In the genomic region with DNA sequence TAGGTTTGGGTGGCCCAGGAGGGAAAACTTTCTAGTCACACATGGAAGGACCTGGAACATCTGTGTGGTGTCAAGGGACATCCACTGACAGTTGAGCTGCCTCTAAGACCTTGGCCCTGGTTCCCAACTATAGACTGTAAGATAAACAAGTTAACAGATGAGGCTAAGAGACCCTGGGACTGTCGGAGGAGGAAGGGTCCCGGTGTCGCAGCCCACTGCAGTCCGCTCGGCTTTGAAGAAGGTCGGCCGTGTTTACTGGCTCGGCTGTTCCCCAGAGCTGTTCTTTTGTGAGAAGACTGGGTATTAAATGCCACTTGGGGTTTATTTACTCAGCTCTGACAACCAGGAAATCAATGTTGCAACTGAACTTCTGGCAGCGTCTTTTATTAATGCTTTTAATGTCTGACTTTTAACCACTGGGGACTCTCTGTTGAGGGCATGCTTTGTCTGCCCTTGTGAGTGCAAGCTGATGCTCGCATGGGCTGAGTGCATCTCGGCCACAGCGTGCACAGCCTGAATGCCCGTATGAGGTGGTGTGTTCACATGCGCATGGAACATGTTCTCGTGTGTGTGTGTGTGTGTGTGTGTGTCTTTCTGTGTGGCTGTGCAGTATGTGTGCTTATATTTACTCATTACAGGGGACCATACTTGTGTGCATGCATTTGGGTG, we compare ENCODE assay signal across 16 mouse cellular contexts.
DNase-seq lines count a peak whose midpoint lies in the region; ATAC-seq and TF ChIP-seq lines count a peak whose summit lies in the region.
"Had no signal": no experiment of that assay in that cellular context is flagged by ENCODE, and none has a peak within 500 bp of the region (broad histone marks: within the 10 kb centered on the region; RNA-seq: fewer than 3 reads in every experiment).

No protein-coding gene starts in this region.

- WGBS in liver, adult 2 months = 48% methylated on average over 15 of the region's 15 CpGs
- 22% methylated on average over 15 of the region's 15 CpGs for WGBS in midbrain, embryonic 14.5 days
- 66% methylated on average over 15 of the region's 15 CpGs for WGBS in midbrain, embryonic 10.5 days

- no peaks in the 10 kb centered on the region for H3K36me3 ChIP-seq in liver, adult 2 months (ENCODE audit: control insufficient read depth, insufficient read depth, low read length)
- H3K36me3 ChIP-seq in midbrain, embryonic 14.5 days (ENCODE audit: control insufficient read depth, insufficient read depth, low read length) = no peaks in the 10 kb centered on the region
- no peaks in the 10 kb centered on the region for H3K36me3 ChIP-seq in midbrain, embryonic 10.5 days
- H3K36me3 ChIP-seq: forebrain, embryonic 15.5 days; heart, embryonic 13.5 days; hindbrain, embryonic 13.5 days had no signal

- DNase-seq in liver, adult 2 months (ENCODE audit: extremely low read depth, low read depth, low spot score) = peak; percentile 4
- no peak for DNase-seq in liver
- peak; percentile 6 for DNase-seq in lung, postnatal 36 days
- no peak for DNase-seq in lung, postnatal 4 days
- DNase-seq in midbrain, embryonic 14.5 days = peak; percentile 51
- no peak for DNase-seq in midbrain, embryonic 10.5 days (ENCODE audit: low spot score)
- DNase-seq: adrenal gland, adult 2 months; adrenal gland, postnatal 25 days; cerebellum, adult 2 months; cerebellum, postnatal 10 days; gastrocnemius, postnatal 36 days; heart, adult 11 months; heart, postnatal 36 days had no signal

- H3K4me1 ChIP-seq in liver, adult 2 months (ENCODE audit: control insufficient read depth, insufficient read depth, low read length) = no peaks in the 10 kb centered on the region
- H3K4me1 ChIP-seq in midbrain, embryonic 14.5 days (ENCODE audit: control insufficient read depth, insufficient read depth, low read length) = no peaks in the 10 kb centered on the region
- peaks cover 18% of the 10 kb centered on the region for H3K4me1 ChIP-seq in midbrain, embryonic 10.5 days
- H3K4me1 ChIP-seq: forebrain, embryonic 15.5 days; heart, embryonic 13.5 days had no signal

- H3K9me3 ChIP-seq in midbrain, embryonic 14.5 days (ENCODE audit: control insufficient read depth, low read length) = peaks cover 7% of the 10 kb centered on the region; the same call in 1 of the 2 replicates
- H3K9me3 ChIP-seq in midbrain, embryonic 10.5 days (replicated peaks) = peaks cover 11% of the 10 kb centered on the region
- H3K9me3 ChIP-seq: forebrain, embryonic 15.5 days; heart, embryonic 13.5 days had no signal

- no peak overlapping the region for H3K27ac ChIP-seq in liver, adult 2 months (replicated peaks; ENCODE audit: insufficient read depth, low read depth, low read length)
- H3K27ac ChIP-seq in midbrain, embryonic 14.5 days (replicated peaks; ENCODE audit: low read depth, low read length) = no peak overlapping the region
- H3K27ac ChIP-seq in midbrain, embryonic 10.5 days (replicated peaks) = no peak overlapping the region; the same call in 1 of the 2 replicates
- H3K27ac ChIP-seq: forebrain, embryonic 15.5 days; heart, embryonic 13.5 days; hindbrain, embryonic 13.5 days had no signal

- 0 out of 2 replicates have a peak, but pooled peaks cover 2% of the 10 kb centered on the region for H3K27me3 ChIP-seq in liver, adult 2 months (ENCODE audit: control insufficient read depth, insufficient read depth, low read length)
- no peaks in the 10 kb centered on the region for H3K27me3 ChIP-seq in midbrain, embryonic 14.5 days (ENCODE audit: control insufficient read depth, insufficient read depth, low read length)
- H3K27me3 ChIP-seq in midbrain, embryonic 10.5 days (ENCODE audit: low read depth, poor library complexity, severe bottlenecking) = no peaks in the 10 kb centered on the region
- H3K27me3 ChIP-seq: forebrain, embryonic 15.5 days had no signal

- no peaks in the 10 kb centered on the region for H3K79me2 ChIP-seq in liver, adult 2 months (ENCODE audit: control insufficient read depth, insufficient read depth, low read length)

- H3K4me2 ChIP-seq in midbrain, embryonic 14.5 days (ENCODE audit: low read length) = no peak overlapping the region
- H3K4me2 ChIP-seq: forebrain, embryonic 15.5 days; heart, embryonic 13.5 days; hindbrain, embryonic 13.5 days had no signal

- H3K4me3 ChIP-seq in liver, adult 2 months (ENCODE audit: insufficient read depth, low read depth, low read length) = no peak overlapping the region
- no peak overlapping the region for H3K4me3 ChIP-seq in midbrain, embryonic 14.5 days (replicated peaks; ENCODE audit: low read depth, low read length)
- no peak overlapping the region for H3K4me3 ChIP-seq in midbrain, embryonic 10.5 days
- H3K4me3 ChIP-seq: forebrain, embryonic 15.5 days; heart, embryonic 13.5 days; hindbrain, embryonic 13.5 days had no signal

- no peak for ATAC-seq in midbrain, embryonic 14.5 days (ENCODE audit: low FRiP score, low TSS enrichment)
- ATAC-seq: forebrain, embryonic 15.5 days had no signal

- TF ChIP-seq CTCF in liver, adult 2 months (IDR thresholded peaks at IDR 0.05; ENCODE audit: low read depth, low read length) = no peak

- no peak overlapping the region for H3K9ac ChIP-seq in liver, adult 2 months (ENCODE audit: low read depth, low read length)
- H3K9ac ChIP-seq in midbrain, embryonic 14.5 days (replicated peaks; ENCODE audit: low read length) = no peak overlapping the region
- H3K9ac ChIP-seq: forebrain, embryonic 15.5 days; heart, embryonic 13.5 days; hindbrain, embryonic 13.5 days had no signal

- no peak for TF ChIP-seq POLR2A in liver, adult 2 months (IDR thresholded peaks at IDR 0.05; ENCODE audit: extremely low read depth, insufficient read depth, low read length)

Comparison
In these comparisons a context has a peak if more than half of its experiments do, and no peak if none do; other contexts are left out.
1. DNase-seq: peak in liver, adult 2 months (single experiment), lung, postnatal 36 days (single experiment) and midbrain, embryonic 14.5 days (single experiment); none in liver (single experiment), lung, postnatal 4 days (0 of 2) and midbrain, embryonic 10.5 days (single experiment).